ENCODE assay signal across 36 mouse cellular contexts in genomic region chr15:52577614-52578013, GRCm38 (mm10).
"Had no signal": no experiment of that assay in that cellular context is flagged by ENCODE, and none has a peak within 500 bp of the region (broad histone marks: within the 10 kb centered on the region; RNA-seq: fewer than 3 reads in every experiment).

No protein-coding gene starts in this region.

- H3K36me3 ChIP-seq: heart, embryonic 10.5 days; heart, embryonic 12.5 days; heart, embryonic 13.5 days; heart, embryonic 15.5 days; hindbrain, embryonic 10.5 days; hindbrain, embryonic 12.5 days; hindbrain, embryonic 13.5 days; hindbrain, embryonic 15.5 days; intestine, embryonic 15.5 days; kidney, embryonic 15.5 days had no signal

- H3K27ac ChIP-seq: heart, embryonic 10.5 days; heart, embryonic 13.5 days; heart, embryonic 15.5 days; hindbrain, embryonic 10.5 days; hindbrain, embryonic 12.5 days; hindbrain, embryonic 13.5 days; hindbrain, embryonic 14.5 days; hindbrain, embryonic 15.5 days; hindbrain, postnatal 0 days; intestine, embryonic 15.5 days; kidney, embryonic 15.5 days; kidney, postnatal 0 days; layer of hippocampus, adult 2 months; left cerebral cortex, adult 2 months had no signal

- DNase-seq: heart, postnatal 10 days; heart, postnatal 14 days; heart, postnatal 36 days; heart, postnatal 4 days; kidney, adult 11 months; kidney, adult 18-20 months; kidney, adult 2 months; kidney, adult 8-10 months; kidney, adult 9 months; kidney, postnatal 10 days; kidney, postnatal 14 days; kidney, postnatal 25 days; kidney, postnatal 36 days; kidney, postnatal 4 days; layer of hippocampus, adult 9-11 months; layer of hippocampus, postnatal 36 days had no signal

- H3K27me3 ChIP-seq: heart, embryonic 12.5 days; heart, embryonic 13.5 days; heart, embryonic 15.5 days; hindbrain, embryonic 12.5 days; hindbrain, embryonic 13.5 days; hindbrain, embryonic 15.5 days; intestine, embryonic 15.5 days; kidney, embryonic 15.5 days had no signal

- H3K4me1 ChIP-seq: heart, embryonic 10.5 days; heart, embryonic 12.5 days; heart, embryonic 13.5 days; heart, embryonic 15.5 days; hindbrain, embryonic 10.5 days; hindbrain, embryonic 12.5 days; hindbrain, embryonic 13.5 days; hindbrain, embryonic 15.5 days; intestine, embryonic 15.5 days; kidney, embryonic 15.5 days had no signal

- H3K4me2 ChIP-seq: heart, embryonic 11.5 days; heart, embryonic 12.5 days; heart, embryonic 13.5 days; heart, embryonic 15.5 days; hindbrain, embryonic 12.5 days; hindbrain, embryonic 13.5 days; hindbrain, embryonic 14.5 days; hindbrain, embryonic 15.5 days; intestine, embryonic 15.5 days; kidney, embryonic 15.5 days had no signal

- H3K4me3 ChIP-seq: heart, embryonic 10.5 days; heart, embryonic 12.5 days; heart, embryonic 13.5 days; heart, embryonic 15.5 days; hindbrain, embryonic 10.5 days; hindbrain, embryonic 12.5 days; hindbrain, embryonic 13.5 days; hindbrain, embryonic 15.5 days; intestine, embryonic 15.5 days; kidney, embryonic 15.5 days; layer of hippocampus, adult 2 months; left cerebral cortex, adult 2 months had no signal

- ATAC-seq: hindbrain, embryonic 16.5 days; hindbrain, postnatal 0 days; inflammation-experienced regulatory T-cells, adult 6 months; intestine, embryonic 15.5 days; intestine, embryonic 16.5 days; intestine, postnatal 0 days had no signal

- H3K9ac ChIP-seq: heart, embryonic 12.5 days; heart, embryonic 13.5 days; heart, embryonic 15.5 days; hindbrain, embryonic 12.5 days; hindbrain, embryonic 13.5 days; hindbrain, embryonic 14.5 days; hindbrain, embryonic 15.5 days; intestine, embryonic 15.5 days; kidney, embryonic 15.5 days had no signal

- H3K9me3 ChIP-seq: heart, embryonic 10.5 days; heart, embryonic 12.5 days; heart, embryonic 13.5 days; heart, embryonic 15.5 days; hindbrain, embryonic 10.5 days; hindbrain, embryonic 12.5 days; hindbrain, embryonic 13.5 days; hindbrain, embryonic 15.5 days; intestine, embryonic 15.5 days; kidney, embryonic 15.5 days had no signal
